Comparison of ENCODE assay signal across 26 mouse cellular contexts in genomic region chr6:47527655-47528054, GRCm38 (mm10).
DNase-seq lines count a peak whose midpoint lies in the region; ATAC-seq and TF ChIP-seq lines count a peak whose summit lies in the region.
"Had no signal": no experiment of that assay in that cellular context is flagged by ENCODE, and none has a peak within 500 bp of the region (broad histone marks: within the 10 kb centered on the region; RNA-seq: fewer than 3 reads in every experiment).

No protein-coding gene starts in this region.

- H3K4me1 ChIP-seq in midbrain, embryonic 11.5 days (ENCODE audit: control insufficient read depth, insufficient read depth, low read length), result no peaks in the 10 kb centered on the region
- H3K4me1 ChIP-seq in midbrain, embryonic 13.5 days (replicated peaks), result no peaks in the 10 kb centered on the region
- no peaks in the 10 kb centered on the region for H3K4me1 ChIP-seq in intestine, postnatal 0 days (replicated peaks; ENCODE audit: control insufficient read depth, insufficient read depth, low read length)
- H3K4me1 ChIP-seq: hindbrain, embryonic 13.5 days; limb, embryonic 10.5 days; limb, embryonic 15.5 days; liver, embryonic 13.5 days; midbrain, embryonic 15.5 days; neural tube, embryonic 15.5 days had no signal

- no peak overlapping the region for H3K27ac ChIP-seq in midbrain, embryonic 11.5 days (ENCODE audit: low read depth, low read length)
- H3K27ac ChIP-seq in midbrain, embryonic 13.5 days, result no peak overlapping the region
- H3K27ac ChIP-seq in intestine, postnatal 0 days (ENCODE audit: low read depth, low read length), result no peak overlapping the region
- H3K27ac ChIP-seq: heart, adult 2 months; hindbrain, embryonic 13.5 days; limb, embryonic 10.5 days; limb, embryonic 15.5 days; liver, embryonic 13.5 days; midbrain, embryonic 15.5 days; neural tube, embryonic 15.5 days had no signal

- TF ChIP-seq CTCF in intestine, postnatal 0 days (IDR thresholded peaks at IDR 0.05; ENCODE audit: low read depth), result no peak

- peaks cover 38% of the 10 kb centered on the region for H3K36me3 ChIP-seq in midbrain, embryonic 11.5 days (ENCODE audit: control insufficient read depth, insufficient read depth, low read length)
- peaks cover 92% of the 10 kb centered on the region for H3K36me3 ChIP-seq in midbrain, embryonic 13.5 days
- peaks cover 47% of the 10 kb centered on the region for H3K36me3 ChIP-seq in intestine, postnatal 0 days (ENCODE audit: control insufficient read depth, insufficient read depth)

- no peaks in the 10 kb centered on the region for H3K9me3 ChIP-seq in midbrain, embryonic 11.5 days (ENCODE audit: control insufficient read depth, low read length)
- H3K9me3 ChIP-seq in midbrain, embryonic 13.5 days, result no peaks in the 10 kb centered on the region
- no peaks in the 10 kb centered on the region for H3K9me3 ChIP-seq in intestine, postnatal 0 days (ENCODE audit: control insufficient read depth)
- H3K9me3 ChIP-seq: heart, embryonic 12.5 days; hindbrain, embryonic 13.5 days; limb, embryonic 10.5 days; limb, embryonic 15.5 days; liver, embryonic 13.5 days; midbrain, embryonic 15.5 days; neural tube, embryonic 15.5 days had no signal

- H3K9ac ChIP-seq in midbrain, embryonic 11.5 days (ENCODE audit: low read length), result no peak overlapping the region
- no peak overlapping the region for H3K9ac ChIP-seq in midbrain, embryonic 13.5 days (replicated peaks)
- no peak overlapping the region for H3K9ac ChIP-seq in intestine, postnatal 0 days (ENCODE audit: low read depth, low read length)
- H3K9ac ChIP-seq: heart, embryonic 12.5 days; hindbrain, embryonic 13.5 days; limb, embryonic 15.5 days; liver, embryonic 13.5 days; midbrain, embryonic 15.5 days; neural tube, embryonic 15.5 days had no signal

- WGBS in midbrain, embryonic 11.5 days, result 71% methylated on average over 1 of the region's 1 CpGs
- 92% methylated on average over 1 of the region's 1 CpGs for WGBS in midbrain, embryonic 13.5 days
- 65% methylated on average over 1 of the region's 1 CpGs for WGBS in intestine, postnatal 0 days

- ATAC-seq in midbrain, embryonic 11.5 days (ENCODE audit: low FRiP score), result no peak
- ATAC-seq in midbrain, embryonic 13.5 days, result no peak
- peak; percentile 56; the same call in 1 of the 2 replicates for ATAC-seq in intestine, postnatal 0 days
- ATAC-seq: midbrain, embryonic 15.5 days had no signal

- no peak overlapping the region for H3K4me3 ChIP-seq in midbrain, embryonic 11.5 days (ENCODE audit: low read depth, low read length)
- no peak overlapping the region for H3K4me3 ChIP-seq in midbrain, embryonic 13.5 days (replicated peaks)
- H3K4me3 ChIP-seq in intestine, postnatal 0 days (ENCODE audit: low read depth, low read length), result no peak overlapping the region
- H3K4me3 ChIP-seq: erythroblast, embryonic 14.5 days; heart, adult 2 months; heart, embryonic 12.5 days; hindbrain, embryonic 13.5 days; limb, embryonic 10.5 days; limb, embryonic 15.5 days; liver, embryonic 13.5 days; midbrain, embryonic 15.5 days; neural tube, embryonic 15.5 days had no signal

- H3K4me2 ChIP-seq in midbrain, embryonic 11.5 days, result no peak overlapping the region
- H3K4me2 ChIP-seq in midbrain, embryonic 13.5 days (replicated peaks), result no peak overlapping the region
- no peak overlapping the region for H3K4me2 ChIP-seq in intestine, postnatal 0 days (replicated peaks; ENCODE audit: low read depth)
- H3K4me2 ChIP-seq: heart, embryonic 12.5 days; hindbrain, embryonic 13.5 days; limb, embryonic 15.5 days; liver, embryonic 13.5 days; midbrain, embryonic 15.5 days; neural tube, embryonic 15.5 days had no signal

- DNase-seq in midbrain, embryonic 11.5 days (ENCODE audit: low spot score, missing footprints), result peak; percentile 88
- peak; percentile 15 for DNase-seq in NIH3T3 (ENCODE audit: low read depth)
- DNase-seq in gastrocnemius, postnatal 4 days (ENCODE audit: low spot score in 2 of 2), result no peak
- DNase-seq in adrenal gland, adult 8-10 months, result no peak
- DNase-seq: adrenal gland, postnatal 36 days; cerebellum, adult 18-20 months; cerebellum, postnatal 14 days; gastrocnemius, postnatal 25 days; heart, adult 2 months; heart, postnatal 4 days; kidney, postnatal 10 days; layer of hippocampus, adult 9-11 months; liver, embryonic 13.5 days; lung, adult 18-20 months; right cerebral cortex, postnatal 25 days; thymus, adult 18-20 months; thymus, postnatal 25 days had no signal

- H3K27me3 ChIP-seq in midbrain, embryonic 11.5 days (ENCODE audit: control insufficient read depth, insufficient read depth, low read length), result no peaks in the 10 kb centered on the region
- no peaks in the 10 kb centered on the region for H3K27me3 ChIP-seq in midbrain, embryonic 13.5 days
- no peaks in the 10 kb centered on the region for H3K27me3 ChIP-seq in intestine, postnatal 0 days (replicated peaks; ENCODE audit: control insufficient read depth, insufficient read depth, low read length)
- H3K27me3 ChIP-seq: heart, embryonic 12.5 days; hindbrain, embryonic 13.5 days; limb, embryonic 15.5 days; liver, embryonic 13.5 days; midbrain, embryonic 15.5 days; neural tube, embryonic 15.5 days had no signal

Comparison
In these comparisons a context has a peak if more than half of its experiments do, and no peak if none do; other contexts are left out.
1. DNase-seq: peak in midbrain, embryonic 11.5 days (single experiment) and NIH3T3 (single experiment); none in gastrocnemius, postnatal 4 days (0 of 2) and adrenal gland, adult 8-10 months (single experiment).